Mouse (Mus musculus) myocyte (in vitro differentiated cells): ENCODE data around the gene Acnat1. TPM values are rescaled to one million over a fixed set of nuclear protein-coding genes. Genes with fewer than 3 reads are reported as not detected.
"Not testable (repeated sequence)": the region's sequence is repeated elsewhere in the genome, so short reads cannot be mapped to it uniquely, and the experiment has no call there.

Source experiments
- H3K27me3 ChIP-seq: one replicate; pipeline ENCODE4 v1.6.1; 2011; ENCODE audit not compliant: control insufficient read depth, insufficient read depth, insufficient read length
- H3K36me3 ChIP-seq: one replicate; pipeline ENCODE4 v1.6.1; 2011; ENCODE audit not compliant: control insufficient read depth, insufficient read depth
- H3K4me2 ChIP-seq: one replicate; pipeline ENCODE4 v1.6.1; 2011; ENCODE audit warnings: low read depth, control low read depth
- H3K4me3 ChIP-seq: one replicate; pipeline ENCODE4 v1.5.1; 2011; ENCODE audit warnings: mild to moderate bottlenecking, control low read depth, moderate library complexity
- H3K79me2 ChIP-seq: one replicate; pipeline ENCODE4 v1.6.1; 2011; ENCODE audit not compliant: control insufficient read depth, insufficient read depth
- H3ac ChIP-seq: one replicate; pipeline ENCODE4 v1.6.1; 2011; ENCODE audit not compliant: control insufficient read depth, insufficient read length
- CEBPB ChIP-seq: IDR thresholded peaks from 2 replicates; pipeline ENCODE4 v1.6.1; 2011; ENCODE audit warnings: mild to moderate bottlenecking, moderate library complexity; ENCODE audit not compliant: poor library complexity, insufficient read depth, severe bottlenecking
- E2F4 ChIP-seq: IDR thresholded peaks from one replicate; pipeline ENCODE4 v1.6.1; 2011; ENCODE audit warnings: mild to moderate bottlenecking, control low read depth, moderate library complexity; ENCODE audit not compliant: insufficient read depth
- MAX ChIP-seq: IDR thresholded peaks from one replicate; pipeline ENCODE4 v1.6.1; 2011; ENCODE audit warnings: low read depth, mild to moderate bottlenecking, control low read depth
- MYOD1 ChIP-seq, 3 experiments: IDR thresholded peaks; one replicate each; pipeline ENCODE4 v1.6.1; 2011; ENCODE audit warnings: control low read depth in 2 of 3, low read depth in 2 of 3, mild to moderate bottlenecking in 2 of 3, moderate library complexity in 1 of 3; ENCODE audit not compliant: insufficient read length in 2 of 3, control insufficient read depth in 1 of 3
- MYOG ChIP-seq, 3 experiments: IDR thresholded peaks; one replicate each; pipeline ENCODE4 v1.6.1; 2011; ENCODE audit warnings: control low read depth in 2 of 3, low read depth in 2 of 3, mild to moderate bottlenecking in 2 of 3; ENCODE audit not compliant: insufficient read length in 2 of 3, control insufficient read depth in 1 of 3, insufficient read depth in 1 of 3
- POLR2A ChIP-seq: IDR thresholded peaks from one replicate; pipeline ENCODE4 v1.6.1; 2011; ENCODE audit warnings: low read depth, mild to moderate bottlenecking, control low read depth, moderate library complexity; ENCODE audit not compliant: insufficient read length
- POLR2AphosphoS2 ChIP-seq: IDR thresholded peaks from one replicate; pipeline ENCODE4 v1.6.1; 2011; ENCODE audit warnings: low read depth, control low read depth; ENCODE audit not compliant: insufficient read length
- REST ChIP-seq: IDR thresholded peaks from one replicate; pipeline ENCODE4 v1.6.1; 2011; ENCODE audit warnings: mild to moderate bottlenecking, control low read depth, moderate library complexity; ENCODE audit not compliant: insufficient read depth, insufficient read length
- SRF ChIP-seq: IDR thresholded peaks from one replicate; pipeline ENCODE4 v1.6.1; 2011; ENCODE audit warnings: low read depth; ENCODE audit not compliant: control insufficient read depth, insufficient read length
- TCF12 ChIP-seq: IDR thresholded peaks from one replicate; pipeline ENCODE4 v1.6.1; 2011; ENCODE audit warnings: mild to moderate bottlenecking, control low read depth; ENCODE audit not compliant: poor library complexity, insufficient read depth, severe bottlenecking
- TCF3 ChIP-seq: IDR thresholded peaks from one replicate; pipeline ENCODE4 v1.6.1; 2011; ENCODE audit warnings: low read depth, control low read depth; ENCODE audit not compliant: insufficient read length
- USF1 ChIP-seq: IDR thresholded peaks from one replicate; pipeline ENCODE4 v1.6.1; 2011; ENCODE audit warnings: low read depth, mild to moderate bottlenecking, control low read depth, moderate library complexity
- polyA plus RNA-seq: library from polyadenylated mRNA; unstranded; fragments of >200 nt; fragmentation: generic; extraction: Trizol; gene quantifications from one replicate; pipeline ENCODE4 v1.2.1, GENCODE M21; 2012; ENCODE audit warnings: missing spikeins

Acnat1 gene
- polyA plus RNA-seq, 1 experiment = not detected

DNA sequence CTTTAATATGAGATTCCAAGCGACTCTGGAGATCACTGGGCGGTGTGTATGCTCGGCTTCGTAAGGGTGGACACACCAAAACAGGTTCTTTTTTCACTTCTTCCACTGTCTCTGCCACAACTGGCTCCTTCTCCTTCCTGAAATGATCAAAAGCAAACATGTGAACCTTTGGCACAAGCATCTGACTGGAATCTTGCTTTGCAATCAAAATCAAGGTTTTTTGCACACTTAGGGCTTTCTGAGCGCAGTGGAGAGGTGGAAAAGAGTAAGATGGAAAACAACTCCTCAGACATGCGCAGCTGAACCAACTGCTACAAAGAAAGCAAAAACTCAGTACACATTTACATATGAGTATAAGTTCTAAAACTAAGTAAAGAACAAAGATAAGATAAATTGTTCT lies 40.7 kb upstream of the Acnat1 start:
- H3K4me3 ChIP-seq = no peak overlapping the region
- H3K36me3 ChIP-seq = peaks cover 12% of the 10 kb centered on the region
- no peaks in the 10 kb centered on the region for H3K27me3 ChIP-seq
- no peak overlapping the region for H3ac ChIP-seq
- peaks cover 47% of the 10 kb centered on the region for H3K79me2 ChIP-seq
- no peak for TF ChIP-seq CEBPB
- TF ChIP-seq MYOD1 (IDR thresholded peaks at IDR 0.05; ENCODE audit: control insufficient read depth in 1 of 3, insufficient read length in 2 of 3, low read depth in 2 of 3) = no peak
- no peak for TF ChIP-seq MYOG (IDR thresholded peaks at IDR 0.05; ENCODE audit: control insufficient read depth in 1 of 3, insufficient read depth in 1 of 3, insufficient read length in 2 of 3, low read depth in 2 of 3)
- no peak overlapping the region for H3K4me2 ChIP-seq

DNA sequence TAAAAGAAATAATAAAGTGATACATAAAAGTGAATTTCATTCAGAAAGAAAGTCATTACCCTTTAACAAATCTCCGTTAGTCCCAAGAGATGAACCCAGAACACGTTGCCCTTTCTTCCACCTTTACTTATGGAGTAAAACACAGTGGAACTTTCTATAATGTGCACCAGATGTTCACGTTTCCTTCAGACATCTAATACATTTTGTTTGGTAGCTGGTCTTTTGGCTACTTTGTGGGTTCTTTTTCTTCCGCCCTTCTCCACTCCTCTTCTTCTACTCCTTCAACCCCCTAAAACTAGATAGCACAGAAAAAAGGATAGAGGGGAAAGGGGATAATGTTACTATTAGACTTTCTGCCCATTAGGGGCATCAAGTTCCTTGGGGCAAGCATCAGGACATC lies 38.9 kb upstream of the Acnat1 start:
- peaks cover 12% of the 10 kb centered on the region for H3K36me3 ChIP-seq
- H3K79me2 ChIP-seq = peaks cover 29% of the 10 kb centered on the region
- H3K27me3 ChIP-seq = no peaks in the 10 kb centered on the region
- H3ac ChIP-seq = no peak overlapping the region
- H3K4me2 ChIP-seq = no peak overlapping the region
- no peak overlapping the region for H3K4me3 ChIP-seq
- TF ChIP-seq TCF12 (no peak), SRF (no peak)

GRCm38 (mm10) chr4:49510236-49510835 lies 36.6 kb upstream of the Acnat1 start:
- not testable (repeated sequence) for H3K4me3 ChIP-seq, H3K27me3 ChIP-seq, H3K79me2 ChIP-seq, H3K4me2 ChIP-seq, H3ac ChIP-seq
- H3K36me3 ChIP-seq = peaks cover 12% of the 10 kb centered on the region

GRCm38 (mm10) chr4:49509183-49509582 lies 35.5 kb upstream of the Acnat1 start:
- Histone ChIP-seq H3K79me2 (no peaks in the 10 kb centered on the region), H3ac (no peak overlapping the region), H3K4me3 (no peak overlapping the region), H3K27me3 (no peaks in the 10 kb centered on the region), H3K4me2 (no peak overlapping the region), H3K36me3 (peaks cover 12% of the 10 kb centered on the region)
- TF ChIP-seq E2F4 = no peak
- no peak for TF ChIP-seq POLR2A
- no peak for TF ChIP-seq TCF3
- no peak for TF ChIP-seq USF1
- no peak for TF ChIP-seq REST
- TF ChIP-seq MYOG (IDR thresholded peaks at IDR 0.05; ENCODE audit: control insufficient read depth in 1 of 3, insufficient read depth in 1 of 3, insufficient read length in 2 of 3, low read depth in 2 of 3) = no peak
- TF ChIP-seq POLR2AphosphoS2 = no peak
- TF ChIP-seq CEBPB = no peak
- TF ChIP-seq SRF = no peak
- TF ChIP-seq MAX = no peak
- no peak for TF ChIP-seq MYOD1 (IDR thresholded peaks at IDR 0.05; ENCODE audit: control insufficient read depth in 1 of 3, insufficient read length in 2 of 3, low read depth in 2 of 3)
- no peak for TF ChIP-seq TCF12

DNA sequence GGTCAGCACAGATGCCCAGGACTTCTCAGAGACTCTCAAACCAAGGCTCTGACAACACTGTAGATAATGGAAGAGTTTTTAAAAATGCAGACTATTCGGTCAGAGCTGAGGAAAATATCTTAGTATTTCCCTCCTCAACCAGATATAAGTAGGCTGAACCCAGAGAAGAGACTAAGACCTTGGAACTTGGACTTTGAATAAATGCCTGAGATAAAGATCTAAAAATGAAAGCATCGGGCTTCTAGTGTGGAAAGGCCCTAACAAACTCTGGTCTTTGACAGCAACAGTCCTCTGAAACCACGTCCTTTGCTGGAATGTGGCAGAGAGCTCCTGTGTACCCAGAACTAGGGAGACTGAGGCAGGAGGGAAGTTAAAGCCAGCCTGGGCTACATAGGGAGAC lies 32.7 kb upstream of the Acnat1 start, which contains the start of gene Baat:
Baat (minus strand) TSS at position 172 of the 400 bp plus-strand sequence.
- Histone ChIP-seq H3K79me2 (no peaks in the 10 kb centered on the region), H3K27me3 (no peaks in the 10 kb centered on the region), H3K36me3 (no peaks in the 10 kb centered on the region), H3ac (no peak within 1 kb of the TSS), H3K4me3 (no peak within 1 kb of the TSS), H3K4me2 (no peak within 1 kb of the TSS)
- TF ChIP-seq TCF3 (no peak), CEBPB (no peak), MYOD1 (IDR thresholded peaks at IDR 0.05; ENCODE audit: control insufficient read depth in 1 of 3, insufficient read length in 2 of 3, low read depth in 2 of 3) (no peak), USF1 (no peak), MYOG (IDR thresholded peaks at IDR 0.05; ENCODE audit: control insufficient read depth in 1 of 3, insufficient read depth in 1 of 3, insufficient read length in 2 of 3, low read depth in 2 of 3) (no peak), SRF (no peak), TCF12 (no peak), POLR2A (no peak), MAX (no peak), POLR2AphosphoS2 (no peak), E2F4 (no peak), REST (no peak)

DNA sequence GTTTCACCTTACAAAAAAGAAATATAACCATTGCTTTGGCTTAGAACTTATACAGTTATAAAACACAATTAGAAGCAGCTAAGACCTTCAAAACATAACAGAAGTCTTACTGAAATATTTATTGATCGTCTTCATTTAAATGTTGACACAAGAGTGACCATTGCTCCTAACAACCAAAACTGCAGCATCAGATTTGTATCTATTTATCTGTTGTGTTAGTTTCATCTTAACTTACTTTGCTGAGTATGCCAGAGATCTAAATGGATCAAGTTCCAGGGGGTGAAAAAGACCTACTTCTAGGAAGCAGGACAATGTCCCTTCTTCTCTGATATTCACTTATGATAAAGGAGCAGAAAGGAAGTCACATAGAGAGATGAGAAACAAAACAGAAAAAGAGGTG lies 29.9 kb upstream of the Acnat1 start:
- TF ChIP-seq SRF = no peak
- no peak for TF ChIP-seq POLR2AphosphoS2
- no peak for TF ChIP-seq USF1
- Histone ChIP-seq H3K27me3 (no peaks in the 10 kb centered on the region), H3K4me2 (no peak overlapping the region), H3K4me3 (no peak overlapping the region), H3K36me3 (no peaks in the 10 kb centered on the region), H3K79me2 (no peaks in the 10 kb centered on the region), H3ac (no peak overlapping the region)

DNA sequence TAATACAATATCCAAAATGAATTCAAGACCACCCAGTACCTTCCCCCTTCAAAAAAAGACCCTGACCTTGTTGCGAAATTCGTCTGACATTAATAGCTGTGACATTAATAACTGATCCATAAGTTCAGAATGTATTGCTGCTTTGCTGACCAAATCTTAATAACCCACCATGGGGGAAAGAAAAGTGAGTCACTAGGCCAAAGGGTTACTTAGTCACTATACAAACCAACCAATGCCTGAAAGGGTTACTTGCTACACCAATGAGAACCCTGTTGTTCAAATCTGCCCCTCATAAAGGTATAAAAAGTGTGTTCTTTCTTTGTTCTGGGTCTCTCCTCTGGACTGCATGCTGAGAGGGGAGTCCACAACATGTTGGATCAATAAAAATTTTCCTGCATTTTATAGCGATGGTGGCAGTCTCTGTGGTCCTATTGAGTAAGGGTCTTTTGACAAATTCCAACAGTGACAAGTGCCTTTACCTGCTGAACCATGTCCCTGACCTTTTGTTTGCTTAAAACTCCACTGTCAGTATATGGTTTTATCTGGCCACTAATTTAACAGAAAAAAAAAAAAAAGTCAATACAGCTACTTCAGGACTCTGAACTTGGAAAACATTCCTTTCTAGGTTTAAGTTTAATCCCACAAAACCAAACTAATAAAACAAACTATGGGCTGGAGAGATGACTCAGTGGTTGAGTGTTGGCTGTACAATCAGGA lies 12.4 kb upstream of the Acnat1 start:
- not testable (repeated sequence) for H3K4me2 ChIP-seq, H3ac ChIP-seq, H3K4me3 ChIP-seq, H3K79me2 ChIP-seq, H3K36me3 ChIP-seq, H3K27me3 ChIP-seq
